Mouse (Mus musculus): ENCODE measurements around the gene Rps15a. TPM values are rescaled to one million over a fixed set of nuclear protein-coding genes. Genes with fewer than 3 reads are reported as not detected.

The Rps15a gene
- total and polyA plus RNA-seq, 2 experiments from 2014 or later, result 221 to 384 TPM

- DNase-seq, result no peak
- Histone ChIP-seq H3K27me3 (ENCODE audit: insufficient read depth, low read length) (no peaks in the 10 kb centered on the region), H3K4me3 (ENCODE audit: low read depth, low read length) (no peak overlapping the region), H3K4me2 (ENCODE audit: low read depth) (no peak overlapping the region), H3K9me3 (ENCODE audit: low read length) (0 out of 2 replicates have a peak, but pooled peaks cover 4% of the 10 kb centered on the region), H3K36me3 (ENCODE audit: insufficient read depth) (no peaks in the 10 kb centered on the region), H3K4me1 (ENCODE audit: insufficient read depth) (no peaks in the 10 kb centered on the region), H3K9ac (no peak overlapping the region), H3K27ac (ENCODE audit: low read depth, low read length) (no peak overlapping the region)
- no peak for ATAC-seq
- 85% methylated on average over 6 of the region's 6 CpGs for WGBS
- TF ChIP-seq CTCF (IDR thresholded peaks at IDR 0.05; ENCODE audit: low read depth), result peak; percentile 51
Measured at GRCm38 (mm10) chr7:118056300-118056699, 59.7 kb downstream of the Rps15a start.

Other genes with a start within 250 kb of the Rps15a start
- gene Arl6ip1, start 13.5 kb upstream of the Rps15a start, total RNA-seq (2014; rRNA removed), result 292 and 386 TPM in 2 replicates
- gene Arl6ip1, start 13.5 kb upstream of the Rps15a start, polyA plus RNA-seq (2015; fragmentation: Nextera tagmentation; extraction: Ambion mirVana), result 588 and 659 TPM in 2 replicates
- gene Smg1, start 127.5 kb upstream of the Rps15a start, total RNA-seq (2014; rRNA removed), result 46.1 and 57.4 TPM in 2 replicates
- 7.2 and 14.2 TPM in 2 replicates for gene Smg1, start 127.5 kb upstream of the Rps15a start, polyA plus RNA-seq (2015; fragmentation: Nextera tagmentation; extraction: Ambion mirVana)

All from forebrain, postnatal 0 days (tissue).